Mouse (Mus musculus): ENCODE measurements at regions not wholly inside any gene's neighbourhood (a gene's known extent, or its start where the extent isn't known, plus 50 kb on each side); places are given as distances from the start of the nearest gene placed in this dataset.

DNA sequence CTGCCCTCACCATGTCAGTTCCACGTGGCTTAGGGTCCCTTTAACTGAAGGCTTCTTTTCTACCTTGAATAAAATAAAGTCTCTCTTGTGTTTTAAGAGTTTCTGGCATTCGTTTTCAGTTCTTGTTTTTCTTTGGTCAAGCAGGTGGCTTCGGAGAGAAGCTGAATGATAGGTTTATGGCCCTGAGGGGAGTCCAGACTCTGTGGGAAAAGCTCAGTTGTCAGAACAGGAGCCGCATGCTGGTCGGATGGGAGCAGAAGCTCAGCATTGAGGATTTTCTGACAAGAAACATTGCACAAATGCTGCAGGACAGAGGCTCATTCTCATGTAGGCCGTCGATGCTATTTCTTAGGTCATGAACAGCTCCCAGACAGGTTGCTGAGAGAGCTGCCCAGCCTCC is 133.3 kb upstream of the Irx2 start:
- TF ChIP-seq CTCF (conservative IDR thresholded peaks at IDR 0.05; ENCODE audit: insufficient read depth, insufficient read length, low read depth, low read length) (no peak), POLR2A (IDR thresholded peaks at IDR 0.05; ENCODE audit: low read depth, low read length) (no peak)
